9 mouse cellular contexts compared by ENCODE assay signal in genomic region chr6:134470857-134471256, GRCm38 (mm10).
DNase-seq lines count a peak whose midpoint lies in the region; ATAC-seq and TF ChIP-seq lines count a peak whose summit lies in the region.
"Had no signal": no experiment of that assay in that cellular context is flagged by ENCODE, and none has a peak within 500 bp of the region (broad histone marks: within the 10 kb centered on the region; RNA-seq: fewer than 3 reads in every experiment).

No protein-coding gene starts in this region.

- H3K9ac ChIP-seq in MEL (ENCODE audit: control insufficient read depth, low read depth, low read length, poor library complexity, severe bottlenecking): no peak overlapping the region
- H3K9ac ChIP-seq in intestine, embryonic 16.5 days (ENCODE audit: low read depth, low read length): no peak overlapping the region
- H3K9ac ChIP-seq in liver, embryonic 15.5 days: no peak overlapping the region

- peaks cover 18 to 24% of the 10 kb centered on the region in 2 experiments for H3K4me1 ChIP-seq in MEL (ENCODE audit: control insufficient read depth in 1 of 2, insufficient read depth in 2 of 2, low read length in 2 of 2)
- 0 out of 2 replicates have a peak, but pooled peaks cover 2% of the 10 kb centered on the region for H3K4me1 ChIP-seq in intestine, embryonic 16.5 days (ENCODE audit: control insufficient read depth, insufficient read depth, low read length)
- H3K4me1 ChIP-seq in liver, embryonic 15.5 days (replicated peaks): peaks cover 8% of the 10 kb centered on the region

- peak; percentile 79 for ATAC-seq in erythroblast, adult 5-6 weeks (replicated peaks; ENCODE audit: low FRiP score, poor library complexity, severe bottlenecking)
- ATAC-seq in intestine, embryonic 16.5 days: peak; percentile 72
- ATAC-seq in liver, embryonic 15.5 days (ENCODE audit: insufficient read depth): peak; percentile 72
- ATAC-seq: Patski had no signal

- intact Hi-C loops in gastrocnemius, adult 2 months (cut with DNase I): no loop called here

- H3K4me2 ChIP-seq in intestine, embryonic 16.5 days (ENCODE audit: low read depth, low read length): no peak overlapping the region; the same call in 1 of the 2 replicates
- peak overlapping the region; percentile 37; the same call in 1 of the 2 replicates for H3K4me2 ChIP-seq in liver, embryonic 15.5 days

- TF ChIP-seq POLR2A in MEL (IDR thresholded peaks at IDR 0.05; ENCODE audit: control insufficient read depth in 1 of 2, insufficient read depth in 1 of 2, low read depth in 1 of 2, low read length in 2 of 2, poor library complexity in 1 of 2): no peak

- no peaks in the 10 kb centered on the region for H3K9me3 ChIP-seq in MEL (replicated peaks; ENCODE audit: insufficient read depth, low read length)
- H3K9me3 ChIP-seq in intestine, embryonic 16.5 days (ENCODE audit: control insufficient read depth, low read length): no peaks in the 10 kb centered on the region
- H3K9me3 ChIP-seq in liver, embryonic 15.5 days (replicated peaks): no peaks in the 10 kb centered on the region

- no peaks in the 10 kb centered on the region for H3K27me3 ChIP-seq in MEL (ENCODE audit: control insufficient read depth in 1 of 2, insufficient read depth in 2 of 2, low read length in 2 of 2)
- H3K27me3 ChIP-seq in intestine, embryonic 16.5 days (replicated peaks; ENCODE audit: control insufficient read depth, insufficient read depth, low read length): no peaks in the 10 kb centered on the region
- H3K27me3 ChIP-seq in liver, embryonic 15.5 days: no peaks in the 10 kb centered on the region
- H3K27me3 ChIP-seq: Patski had no signal

- WGBS in intestine, embryonic 16.5 days: 58% methylated on average over 14 of the region's 14 CpGs
- WGBS in liver, embryonic 15.5 days (ENCODE audit: insufficient replicate concordance): 34% methylated on average over 14 of the region's 14 CpGs

- no peak overlapping the region for H3K27ac ChIP-seq in gastrocnemius, adult 2 months
- peak overlapping the region; percentile 66 for H3K27ac ChIP-seq in MEL (ENCODE audit: control insufficient read depth, low read depth, low read length)
- H3K27ac ChIP-seq in intestine, embryonic 16.5 days (ENCODE audit: low read length): no peak overlapping the region
- no peak overlapping the region for H3K27ac ChIP-seq in liver, embryonic 15.5 days (replicated peaks)

- TF ChIP-seq EP300 in MEL (IDR thresholded peaks at IDR 0.05; ENCODE audit: low read depth in 1 of 2, low read length in 2 of 2): peak; percentile 71 to 74

- TF ChIP-seq RAD21 in MEL (IDR thresholded peaks at IDR 0.05; ENCODE audit: low read depth, low read length): no peak

- TF ChIP-seq CTCF in gastrocnemius, adult 2 months (IDR thresholded peaks at IDR 0.05): no peak
- TF ChIP-seq CTCF in MEL (IDR thresholded peaks at IDR 0.05 in 2 of 3, conservative IDR thresholded peaks at IDR 0.05 in 1 of 3; ENCODE audit: control insufficient read depth in 1 of 3, insufficient read depth in 1 of 3, low read depth in 2 of 3, low read length in 3 of 3, poor library complexity in 1 of 3, severe bottlenecking in 1 of 3): no peak

- no peak overlapping the region for H3K4me3 ChIP-seq in gastrocnemius, adult 2 months
- H3K4me3 ChIP-seq in MEL (ENCODE audit: control insufficient read depth in 1 of 2, insufficient read depth in 1 of 2, low read depth in 2 of 2, low read length in 2 of 2): no peak overlapping the region
- no peak overlapping the region for H3K4me3 ChIP-seq in intestine, embryonic 16.5 days (ENCODE audit: low read length)
- no peak overlapping the region for H3K4me3 ChIP-seq in liver, embryonic 15.5 days (replicated peaks)

- peaks cover 14 to 16% of the 10 kb centered on the region in 2 experiments for H3K36me3 ChIP-seq in MEL (ENCODE audit: control insufficient read depth in 1 of 2, insufficient read depth in 2 of 2, low read length in 2 of 2)
- peaks cover 9% of the 10 kb centered on the region; the same call in 1 of the 2 replicates for H3K36me3 ChIP-seq in intestine, embryonic 16.5 days (ENCODE audit: control insufficient read depth, insufficient read depth, low read length)
- peaks cover 25% of the 10 kb centered on the region for H3K36me3 ChIP-seq in liver, embryonic 15.5 days (replicated peaks)

- peak; percentile 58 for DNase-seq in gastrocnemius, adult 2 months
- no peak for DNase-seq in gastrocnemius, postnatal 25 days
- peak; percentile 93 for DNase-seq in MEL (ENCODE audit: low read depth, low spot score)
- peak; percentile 13 to 19 for DNase-seq in spleen, postnatal 14 days (ENCODE audit: low spot score in 2 of 2)
- no peak for DNase-seq in cerebellum, adult 9-10 months

- no peaks in the 10 kb centered on the region for H3K79me2 ChIP-seq in MEL (ENCODE audit: control insufficient read depth, insufficient read depth, low read length, poor library complexity)

TF ChIP-seq in MEL, 35 proteins besides CTCF, POLR2A, EP300 and RAD21:
- TF ChIP-seq HCFC1 (IDR thresholded peaks at IDR 0.05; ENCODE audit: low read depth, low read length): no peak
- 0 out of 2 replicates have a peak, but pooled peaks have one; percentile 10 for TF ChIP-seq TAL1 (IDR thresholded peaks at IDR 0.05; ENCODE audit: low read length)
- 0 out of 2 replicates have a peak, but pooled peaks have one; percentile 22 for TF ChIP-seq MYC (IDR thresholded peaks at IDR 0.05; ENCODE audit: low read depth, low read length)
- 0 out of 2 replicates have a peak, but pooled peaks have one; percentile 21 for TF ChIP-seq TBP (IDR thresholded peaks at IDR 0.05; ENCODE audit: low read depth, low read length)
- TF ChIP-seq SMC3 (IDR thresholded peaks at IDR 0.05; ENCODE audit: low read depth, low read length): no peak
- TF ChIP-seq MAFK (IDR thresholded peaks at IDR 0.05; ENCODE audit: borderline replicate concordance, low read depth, low read length): no peak
- TF ChIP-seq MAZ (IDR thresholded peaks at IDR 0.05; ENCODE audit: low read depth, low read length): no peak
- peak; percentile 71; the same call in 1 of the 2 replicates for TF ChIP-seq ETS1 (IDR thresholded peaks at IDR 0.05; ENCODE audit: low read depth, low read length)
- no peak for TF ChIP-seq TCF12 (IDR thresholded peaks at IDR 0.05; ENCODE audit: low read depth, low read length)
- peak; percentile 70 for TF ChIP-seq GATA1 (IDR thresholded peaks at IDR 0.05; ENCODE audit: low read depth, low read length)
- TF ChIP-seq RCOR1 (IDR thresholded peaks at IDR 0.05; ENCODE audit: low read depth, low read length): peak; percentile 61; the same call in 1 of the 2 replicates
- TF ChIP-seq NELFE (IDR thresholded peaks at IDR 0.05; ENCODE audit: low read depth, low read length): no peak
- no peak for TF ChIP-seq GABPA (IDR thresholded peaks at IDR 0.05; ENCODE audit: low read depth, low read length)
- no peak for TF ChIP-seq ZKSCAN1 (IDR thresholded peaks at IDR 0.05; ENCODE audit: low read depth, low read length)
- no peak for TF ChIP-seq CHD2 (IDR thresholded peaks at IDR 0.05; ENCODE audit: low read length)
- TF ChIP-seq CHD1 (IDR thresholded peaks at IDR 0.05; ENCODE audit: low read depth, low read length): no peak
- TF ChIP-seq ZC3H11A (IDR thresholded peaks at IDR 0.05; ENCODE audit: low read depth, low read length): no peak
- no peak for TF ChIP-seq ZNF384 (IDR thresholded peaks at IDR 0.05; ENCODE audit: low read depth, low read length)
- TF ChIP-seq MAX (IDR thresholded peaks at IDR 0.05; ENCODE audit: low read length): peak; percentile 55; the same call in 1 of the 2 replicates
- TF ChIP-seq USF1 (IDR thresholded peaks at IDR 0.05; ENCODE audit: low read depth, low read length): no peak
- peak; percentile 33; the same call in 1 of the 2 replicates for TF ChIP-seq SIN3A (IDR thresholded peaks at IDR 0.05; ENCODE audit: low read length)
- TF ChIP-seq ELF1 (IDR thresholded peaks at IDR 0.05; ENCODE audit: low read depth, low read length): peak; percentile 58; the same call in 1 of the 2 replicates
- no peak for TF ChIP-seq KAT2A (conservative IDR thresholded peaks at IDR 0.05; ENCODE audit: low read depth, low read length)
- no peak for TF ChIP-seq POLR2AphosphoS5 (IDR thresholded peaks at IDR 0.05; ENCODE audit: borderline replicate concordance, low read depth, low read length)
TF ChIP-seq in MEL: peak in this region for 9.

Comparison
In these comparisons a context has a peak if more than half of its experiments do, and no peak if none do; other contexts are left out.
1. DNase-seq: peak in gastrocnemius, adult 2 months (single experiment), MEL (single experiment) and spleen, postnatal 14 days (2 of 2); none in gastrocnemius, postnatal 25 days (single experiment) and cerebellum, adult 9-10 months (single experiment).
2. Peak in every context shown above with its lines, with median percentiles within 50 percentile points of each other: ATAC-seq.